Mouse (Mus musculus) thymus, postnatal 10 days (tissue): ENCODE results near the gene Nrgn.

Experiments
- DNase-seq, 2 experiments: peaks; one replicate each; pipeline ENCODE4 v3.0.0; 2021; ENCODE audit warnings: low spot score in 2 of 2

Nrgn gene

DNA sequence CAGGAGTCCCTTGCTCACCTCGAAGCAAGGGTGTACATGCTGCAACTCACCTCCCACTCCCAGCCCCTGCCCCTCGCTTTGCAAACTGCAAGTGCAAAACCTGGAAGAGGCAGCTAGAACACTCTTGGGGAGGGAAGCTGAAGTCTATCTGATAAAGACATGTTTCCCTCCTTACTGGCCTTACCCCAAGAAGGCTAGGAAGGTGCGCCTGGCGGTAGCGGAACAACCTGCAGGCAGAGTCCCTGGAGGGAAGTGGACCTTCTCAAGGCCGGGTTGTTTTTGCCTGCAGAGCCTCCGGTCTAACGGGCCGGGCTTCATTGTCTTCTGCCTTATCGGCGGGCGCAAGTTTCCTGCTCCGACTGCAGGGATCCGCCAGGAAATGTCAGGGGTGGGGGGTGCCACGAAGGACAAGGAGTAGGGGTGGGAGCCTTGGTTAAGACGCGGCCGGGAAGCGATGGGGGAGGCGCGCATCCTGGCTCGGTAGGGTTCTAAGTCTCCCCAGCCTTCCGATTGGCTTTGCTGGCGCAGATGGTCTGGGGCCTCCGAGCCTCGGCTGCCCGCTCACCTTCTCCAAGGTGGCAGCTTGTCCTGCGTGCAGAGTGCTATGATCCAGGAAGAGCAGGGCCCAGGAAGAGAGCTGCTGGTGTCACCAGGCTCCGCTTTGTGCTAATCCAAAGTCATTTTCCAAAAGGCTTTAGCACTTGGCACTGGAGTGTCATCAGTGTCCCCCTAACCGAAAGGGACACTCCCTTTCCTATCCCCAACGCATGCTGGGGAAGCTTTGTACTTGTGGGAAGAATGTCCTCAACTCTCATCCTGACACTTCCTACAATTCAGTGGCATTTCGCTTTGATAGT lies 22.4 kb downstream of the Nrgn start:
- no peak for DNase-seq

GRCm38 (mm10) chr9:37528225-37528970 lies 24.3 kb downstream of the Nrgn start:
- DNase-seq, result no peak

GRCm38 (mm10) chr9:37527396-37528224 lies 25.1 kb downstream of the Nrgn start, which contains the start of gene Esam:
Gene Esam (plus strand): TSS chr9:37528078.
- no peak for DNase-seq

GRCm38 (mm10) chr9:37526443-37527395 lies 26.0 kb downstream of the Nrgn start:
- DNase-seq, result no peak

GRCm38 (mm10) chr9:37525461-37525860 lies 27.2 kb downstream of the Nrgn start:
- DNase-seq, result no peak

- DNase-seq, result no peak
Observed at GRCm38 (mm10) chr9:37519995-37520394, 32.7 kb downstream of the Nrgn start.

DNA sequence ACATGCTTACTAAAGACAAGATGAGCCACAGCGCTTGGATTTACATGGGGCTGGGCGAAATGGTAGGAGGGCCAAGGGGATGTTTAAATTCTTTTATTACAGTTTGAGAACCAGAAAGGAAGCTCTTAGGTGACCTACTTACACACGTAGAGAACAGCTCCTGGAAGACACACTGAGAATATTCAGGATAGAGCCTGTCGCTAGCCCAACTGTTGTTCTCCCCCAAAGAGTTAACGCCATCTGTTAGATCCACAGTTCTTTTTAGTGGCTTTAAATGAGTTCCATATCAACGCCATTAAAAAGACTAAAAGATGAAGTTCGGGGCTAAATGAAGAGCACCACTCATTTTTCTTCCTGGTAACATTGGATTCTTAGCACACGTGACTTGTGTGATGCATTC lies 33.7 kb downstream of the Nrgn start:
- DNase-seq, result no peak

DNA sequence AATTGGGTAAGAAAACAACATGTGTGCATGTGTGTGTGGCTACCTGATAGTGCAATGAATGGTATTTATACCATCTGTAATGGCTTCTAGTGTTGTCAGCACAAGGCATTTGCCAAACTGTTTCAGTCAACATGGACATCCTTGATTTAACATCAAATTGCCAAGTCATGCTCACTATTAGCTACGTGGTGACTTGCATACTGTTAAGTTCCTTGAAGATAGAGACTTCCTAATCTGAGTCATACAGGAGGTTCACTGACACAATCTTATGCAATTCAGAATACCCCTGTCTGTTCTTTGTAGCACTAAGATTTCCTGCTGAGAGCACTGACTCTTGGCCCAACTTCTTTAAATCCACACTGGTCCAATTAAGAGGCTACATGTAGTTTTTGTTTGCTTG lies 35.2 kb downstream of the Nrgn start:
- no peak for DNase-seq

DNA sequence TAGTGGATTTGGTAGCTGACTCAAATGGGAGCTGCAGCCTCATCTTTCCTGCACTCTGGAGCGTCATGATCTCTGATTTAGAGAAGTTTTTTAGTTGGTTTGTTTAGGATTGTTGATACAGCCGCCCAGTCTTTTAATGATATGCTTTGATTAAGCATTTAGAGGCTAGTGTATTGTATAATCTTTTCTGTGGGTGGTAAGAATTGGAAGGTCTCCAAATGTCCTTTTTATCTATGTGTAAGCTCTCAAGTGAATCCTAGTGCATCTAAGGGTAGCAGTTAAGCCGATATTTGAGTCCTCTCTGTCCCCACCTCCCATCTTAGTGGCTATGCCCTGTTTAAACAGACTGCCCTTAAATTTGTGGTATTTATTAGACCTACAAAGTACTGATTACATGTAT lies 38.2 kb downstream of the Nrgn start:
- no peak for DNase-seq

- no peak for DNase-seq
Observed at GRCm38 (mm10) chr9:37512097-37512496, 40.6 kb downstream of the Nrgn start.

- no peak for DNase-seq
Observed at GRCm38 (mm10) chr9:37506023-37506422, 46.7 kb downstream of the Nrgn start.

DNA sequence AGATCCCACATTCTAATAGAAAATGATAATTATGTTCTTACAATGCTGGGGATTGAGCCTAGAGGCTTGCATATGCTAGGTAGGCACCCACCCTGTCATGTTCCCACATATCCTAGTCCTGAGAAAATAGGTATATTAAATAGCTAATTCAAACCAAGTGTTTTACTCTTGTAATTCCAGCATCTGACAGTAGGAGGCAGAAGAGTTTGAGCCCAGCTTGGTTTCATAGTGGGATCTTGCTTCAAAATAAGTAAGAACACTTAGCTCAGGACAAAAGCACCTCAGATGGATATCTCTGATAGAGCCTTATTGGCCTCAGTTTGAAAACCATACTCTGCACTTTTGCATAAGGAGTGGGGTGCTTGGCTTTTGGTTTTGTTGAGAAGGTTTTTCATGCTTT lies 48.4 kb downstream of the Nrgn start:
- no peak for DNase-seq

DNA sequence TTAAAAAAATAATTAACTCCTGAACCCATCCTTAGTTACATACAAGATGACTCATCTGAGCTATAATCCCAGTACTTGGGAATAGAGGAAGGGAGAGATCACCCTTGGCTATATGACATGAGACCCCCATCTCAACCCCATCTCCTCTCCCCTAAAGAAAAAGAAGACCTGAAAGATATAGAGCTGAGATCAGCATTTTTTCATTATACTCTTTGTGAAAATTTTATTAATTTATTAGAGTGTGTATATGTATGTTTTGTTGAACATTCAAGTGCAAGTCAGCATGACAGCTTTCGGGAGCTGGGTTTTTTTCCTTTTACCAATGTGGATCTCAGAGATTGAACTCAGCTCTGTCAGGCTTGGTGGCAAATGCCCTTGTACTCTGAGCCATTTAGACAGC lies 51.5 kb downstream of the Nrgn start:
- no peak for DNase-seq

DNA sequence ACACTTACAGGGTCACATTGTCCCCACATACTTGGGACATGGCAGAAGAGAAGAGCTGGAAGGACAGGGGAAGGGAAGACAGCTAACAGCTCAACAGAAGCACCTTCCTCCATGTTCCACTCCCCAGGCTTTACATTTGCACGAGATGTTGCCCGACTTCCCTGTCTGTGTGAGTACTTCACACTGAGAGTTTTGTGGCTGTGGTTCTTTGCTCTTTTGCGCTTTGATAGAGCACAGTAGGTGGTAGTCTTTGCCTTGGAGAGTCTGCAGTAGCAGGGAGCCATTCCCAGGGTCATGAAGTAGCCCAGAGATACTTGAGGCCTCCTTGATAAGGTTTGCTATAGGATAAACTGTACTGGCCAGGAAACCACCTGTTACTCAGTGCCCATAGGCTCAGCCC lies 52.5 kb downstream of the Nrgn start:
- DNase-seq, result no peak

DNA sequence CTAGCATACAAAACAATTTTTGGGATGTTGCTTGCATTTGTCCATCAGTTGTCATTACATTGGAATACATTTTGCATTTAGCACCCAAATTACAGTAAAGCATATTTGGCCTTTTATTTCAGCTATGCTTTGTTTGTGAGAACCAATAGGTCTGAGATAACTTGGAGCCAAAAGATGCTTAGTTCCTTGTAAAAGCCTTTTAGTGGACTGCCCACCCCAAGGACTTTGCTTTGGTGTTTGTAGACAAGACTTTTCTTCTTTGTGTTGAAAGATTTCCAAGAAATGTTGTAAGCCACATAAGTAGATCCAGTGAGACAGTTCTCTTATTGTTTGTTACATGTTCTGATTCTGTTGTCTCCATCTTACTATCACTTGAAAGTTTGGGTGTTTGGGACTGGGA lies 56.4 kb downstream of the Nrgn start:
- no peak for DNase-seq

- DNase-seq, result no peak
Observed at GRCm38 (mm10) chr9:37495761-37496160, 56.9 kb downstream of the Nrgn start.
